Mouse (Mus musculus): ENCODE measurements around the gene Arhgap6.
"Not testable (repeated sequence)": the region's sequence is repeated elsewhere in the genome, so short reads cannot be mapped to it uniquely, and the experiment has no call there.

Arhgap6 gene

DNA sequence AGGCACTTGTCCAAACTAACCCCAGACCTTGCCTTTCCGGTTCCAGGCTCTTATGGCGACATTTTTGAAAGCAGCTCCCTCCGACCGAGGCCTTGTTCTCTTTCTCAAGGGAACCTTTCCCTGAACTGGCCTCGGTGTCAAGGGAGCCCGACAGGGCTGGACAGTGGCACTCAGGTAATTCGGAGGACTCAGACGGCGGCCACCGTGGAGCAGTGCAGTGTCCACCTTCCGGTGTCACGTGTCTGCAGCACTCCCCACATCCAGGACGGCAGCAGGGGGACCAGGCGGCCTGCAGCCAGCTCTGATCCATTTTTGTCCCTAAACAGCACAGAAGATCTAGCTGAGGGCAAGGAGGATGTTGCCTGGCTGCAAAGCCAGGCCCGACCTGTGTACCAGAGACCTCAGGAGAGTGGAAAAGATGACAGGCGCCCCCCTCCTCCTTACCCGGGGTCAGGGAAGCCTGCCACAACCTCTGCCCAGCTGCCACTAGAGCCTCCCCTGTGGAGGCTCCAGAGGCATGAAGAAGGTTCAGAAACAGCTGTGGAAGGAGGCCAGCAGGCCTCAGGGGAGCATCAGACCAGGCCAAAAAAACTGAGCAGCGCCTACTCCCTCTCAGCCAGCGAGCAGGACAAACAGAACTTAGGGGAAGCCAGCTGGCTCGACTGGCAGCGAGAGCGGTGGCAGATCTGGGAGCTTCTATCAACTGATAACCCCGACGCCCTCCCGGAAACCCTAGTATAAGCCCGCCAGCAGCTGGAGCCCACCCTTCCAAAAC is 507.6 kb downstream of the Arhgap6 start:
- intact Hi-C loops (cut with DNase I): loop anchor here (5.0 kb wide), 1 partner anchor 365 kb away; no protein-coding TSS in a partner anchor

- intact Hi-C loops (cut with DNase I): loop anchor here (5.0 kb wide), 1 partner anchor 367 kb away; no protein-coding TSS in a partner anchor
Observed at GRCm38 (mm10) chrX:169303945-169304344, 509.0 kb downstream of the Arhgap6 start.

- intact Hi-C loops (cut with DNase I): no loop called here
Observed at GRCm38 (mm10) chrX:169308559-169308958, 513.7 kb downstream of the Arhgap6 start.

DNA sequence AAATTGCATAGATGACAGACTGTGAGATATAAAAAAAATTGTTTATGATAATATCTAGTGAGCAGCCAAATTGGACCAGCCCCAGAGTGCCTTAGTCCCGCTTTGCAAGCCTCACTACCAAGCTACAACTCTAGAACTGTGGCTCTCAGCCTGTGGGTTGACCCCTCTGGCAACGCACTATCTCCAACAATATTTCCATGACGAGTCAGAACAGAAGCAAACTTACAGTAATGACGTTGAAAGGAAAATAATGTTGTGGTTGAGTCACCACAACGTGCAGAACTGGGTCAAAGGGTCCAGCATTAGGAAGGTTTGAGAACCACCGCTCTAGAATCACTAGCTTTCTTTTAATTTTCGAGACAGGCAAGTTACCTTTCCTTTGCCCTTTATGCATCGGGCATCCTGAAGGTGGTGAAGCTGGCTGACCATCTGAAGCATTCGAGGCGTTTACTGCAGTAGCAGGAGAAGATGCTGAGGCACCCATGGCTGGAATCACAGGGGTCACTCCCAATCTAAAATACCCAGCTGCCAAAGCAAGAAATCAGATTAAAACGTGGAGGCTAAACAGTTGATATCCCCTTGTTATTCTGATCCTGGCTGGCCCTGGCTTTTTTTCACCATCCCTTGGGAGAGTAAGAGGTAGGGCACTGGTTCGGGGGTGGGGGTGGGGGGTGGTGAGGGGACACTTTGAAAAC is 524.3 kb downstream of the Arhgap6 start:
- intact Hi-C loops (cut with DNase I): no loop called here

DNA sequence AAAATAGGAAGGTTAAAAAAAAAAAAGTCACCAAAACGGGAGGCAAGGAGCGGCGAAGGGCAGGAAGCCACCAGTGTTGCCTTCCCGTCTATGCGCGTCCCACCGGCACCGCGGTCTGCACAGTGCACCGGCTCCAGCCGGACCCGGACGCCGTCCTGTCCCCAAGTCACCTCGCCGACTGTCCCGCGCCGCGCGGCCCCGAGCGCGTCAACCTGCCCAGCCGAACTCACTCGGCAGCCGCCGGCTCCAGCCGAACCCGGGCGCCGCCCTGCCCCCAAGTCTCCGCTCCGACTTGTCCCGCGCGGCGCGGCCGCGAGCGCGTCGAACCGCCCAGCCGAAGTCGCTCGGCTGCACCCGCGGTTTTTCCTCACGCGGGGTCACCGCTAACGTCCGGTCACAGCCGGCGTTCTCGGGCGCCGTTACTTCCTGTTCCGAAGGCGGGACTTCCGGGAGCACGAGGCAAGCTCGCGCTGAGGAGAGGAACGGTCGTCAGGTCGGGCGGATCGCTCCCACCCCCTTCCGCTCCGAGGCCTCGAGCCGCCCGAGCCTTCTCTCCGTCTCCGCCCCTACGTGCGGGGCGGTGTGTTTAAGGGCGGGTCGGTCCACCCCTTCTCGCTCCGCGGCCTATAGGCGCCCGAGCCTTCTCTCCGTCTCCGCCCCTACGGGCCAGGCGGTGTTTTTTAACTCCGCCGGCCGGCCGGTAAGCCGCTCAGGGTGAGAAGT is 525.2 kb downstream of the Arhgap6 start, which contains the start of gene Hccs:
Hccs (minus strand) TSS at position 428 of the 723 bp plus-strand sequence.
- intact Hi-C loops (cut with DNase I): no loop called here

GRCm38 (mm10) chrX:169320668-169321005 is 525.7 kb downstream of the Arhgap6 start:
- intact Hi-C loops (cut with DNase I): not testable (repeated sequence)

DNA sequence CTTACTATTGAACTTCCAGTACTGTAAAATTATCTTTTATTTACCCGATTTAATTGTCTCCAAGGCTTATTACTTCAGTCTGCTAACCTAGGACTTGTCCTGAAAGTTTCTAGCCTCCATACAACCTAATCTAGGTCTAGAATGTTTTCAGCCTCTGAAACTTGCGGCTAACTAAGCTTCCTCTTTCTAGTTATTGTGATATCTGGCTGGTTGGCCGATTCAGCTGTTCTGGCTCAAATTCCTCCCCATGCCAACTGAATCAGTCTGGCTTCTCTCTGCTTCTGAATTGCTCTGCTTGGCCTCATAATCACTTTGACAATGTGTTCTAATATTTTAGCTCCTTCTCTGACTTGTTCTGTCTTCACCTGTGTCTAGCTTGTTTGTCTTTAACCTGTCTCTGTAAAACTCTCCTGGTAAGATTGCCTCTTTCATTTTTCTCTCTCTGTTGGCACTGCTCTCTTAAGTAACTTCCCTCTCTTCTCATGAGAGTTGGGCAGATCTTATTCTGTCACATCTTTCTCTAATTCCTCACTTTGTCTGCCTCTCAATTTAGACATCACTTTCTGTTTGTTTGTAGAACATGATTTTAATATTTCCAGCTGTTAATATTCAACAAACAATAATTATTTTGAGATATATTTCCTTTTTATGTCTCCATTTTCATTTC is 531.2 kb downstream of the Arhgap6 start:
- intact Hi-C loops (cut with DNase I): no loop called here

DNA sequence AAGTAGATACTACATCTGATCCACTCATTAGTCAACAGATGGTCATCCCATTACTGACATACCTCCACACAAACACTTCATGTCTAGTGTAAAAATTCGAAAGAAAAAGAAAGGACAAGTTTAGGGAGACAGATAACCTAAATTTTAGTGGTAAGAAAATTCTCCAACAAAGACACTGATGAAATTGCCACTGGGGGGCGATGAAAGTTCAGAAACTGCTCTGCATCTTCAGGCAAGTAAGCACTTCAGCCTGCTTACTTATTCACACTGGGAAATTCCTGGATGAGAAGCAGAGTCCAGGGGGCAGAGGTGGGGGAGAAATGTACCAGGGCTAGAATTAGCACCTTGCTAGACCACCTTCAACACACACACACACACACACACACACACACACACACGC is 537.4 kb downstream of the Arhgap6 start:
- intact Hi-C loops (cut with DNase I): no loop called here

DNA sequence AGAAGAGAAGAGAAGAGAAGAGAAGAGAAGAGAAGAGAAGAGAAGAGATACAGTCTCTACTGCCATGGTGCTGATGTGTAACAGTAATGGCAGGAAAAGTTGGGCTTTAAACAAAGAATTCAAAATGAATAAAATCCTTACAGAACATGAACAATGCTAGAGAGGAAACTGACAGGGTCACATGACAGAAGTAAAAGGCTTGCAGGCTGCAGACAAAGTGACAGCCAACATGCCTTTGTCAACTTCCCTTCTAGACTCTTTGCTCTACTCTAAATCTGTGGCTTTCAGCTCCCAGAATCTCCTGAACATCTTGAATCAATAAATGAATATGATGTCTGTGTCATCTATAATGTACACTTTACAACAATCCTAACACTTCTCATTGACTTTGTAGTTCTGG is 542.7 kb downstream of the Arhgap6 start:
- intact Hi-C loops (cut with DNase I): no loop called here

DNA sequence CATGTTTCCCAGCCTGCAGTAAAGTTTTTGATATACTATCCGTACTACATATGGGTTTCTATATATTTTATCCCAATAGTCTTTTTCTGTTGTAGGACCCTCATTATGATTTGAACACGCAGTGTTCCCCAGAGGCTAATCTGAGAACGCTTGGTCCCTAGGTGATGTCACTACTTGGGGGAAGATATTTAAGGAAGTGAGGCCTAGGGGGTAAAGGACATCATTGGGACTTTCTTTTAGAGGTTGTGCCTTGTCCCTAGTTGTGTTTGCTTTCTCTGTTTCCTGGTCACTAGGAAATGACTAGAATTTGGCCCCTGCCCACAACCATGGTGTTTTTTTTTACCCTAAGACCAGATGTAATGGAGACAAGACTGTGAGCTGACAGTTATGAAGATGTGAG is 543.3 kb downstream of the Arhgap6 start:
- intact Hi-C loops (cut with DNase I): no loop called here

Measured in adrenal gland (tissue).